Mouse (Mus musculus) erythroblast, embryonic 14.5 days (primary cell): Measurements from ENCODE around the gene Nfx1. TPM values are rescaled to one million over a fixed set of nuclear protein-coding genes. Genes with fewer than 3 reads are reported as not detected.

ENCODE experiments used
- H3K27me3 ChIP-seq: 2 replicates; pipeline ENCODE4 v1.6.1; 2012; ENCODE audit warnings: inconsistent platforms; ENCODE audit not compliant: control insufficient read depth
- H3K36me3 ChIP-seq: 2 replicates; pipeline ENCODE4 v1.6.1; 2012; ENCODE audit warnings: mild to moderate bottlenecking, inconsistent platforms; ENCODE audit not compliant: control insufficient read depth
- H3K4me1 ChIP-seq: 2 replicates; pipeline ENCODE4 v1.6.1; 2012; ENCODE audit warnings: inconsistent platforms; ENCODE audit not compliant: control insufficient read depth
- H3K4me3 ChIP-seq: replicated peaks from 2 replicates; pipeline ENCODE3; 2012; ENCODE audit warnings: moderate library complexity, mild to moderate bottlenecking, inconsistent platforms
- H3K9me3 ChIP-seq: 2 replicates; pipeline ENCODE4 v1.6.1; 2012; ENCODE audit warnings: low read length, inconsistent platforms, mixed read lengths; ENCODE audit not compliant: control insufficient read depth
- GATA1 ChIP-seq: IDR thresholded peaks from 2 replicates; pipeline ENCODE4 v1.6.1; 2012; ENCODE audit warnings: low read length, inconsistent platforms, mixed read lengths
- TAL1 ChIP-seq: IDR thresholded peaks from 3 replicates; pipeline ENCODE4 v1.6.1; 2012; ENCODE audit warnings: low read length, inconsistent platforms, mixed read lengths
- polyA plus RNA-seq: library from polyadenylated mRNA; stranded (reverse); fragments of >175 nt; gene quantifications from 2 replicates; pipeline ENCODE4 v1.2.3, GENCODE M21; 2012

Gene Nfx1
- polyA plus RNA-seq, 1 experiment, result 0.69 TPM

- TF ChIP-seq GATA1 (no peak), TAL1 (no peak)
- Histone ChIP-seq H3K27me3 (no peaks in the 10 kb centered on the region), H3K4me1 (peaks cover 19% of the 10 kb centered on the region), H3K36me3 (peaks cover 31% of the 10 kb centered on the region), H3K9me3 (no peaks in the 10 kb centered on the region), H3K4me3 (no peak overlapping the region)
Observed at GRCm38 (mm10) chr4:41031242-41031641, 60.5 kb downstream of the Nfx1 start.

- TF ChIP-seq TAL1 (no peak), GATA1 (no peak)
- Histone ChIP-seq H3K27me3 (no peaks in the 10 kb centered on the region), H3K4me1 (no peaks in the 10 kb centered on the region), H3K9me3 (no peaks in the 10 kb centered on the region), H3K36me3 (no peaks in the 10 kb centered on the region; the same call in 1 of the 2 replicates), H3K4me3 (no peak overlapping the region)
Observed at GRCm38 (mm10) chr4:41037942-41038341, 67.2 kb downstream of the Nfx1 start.

- Histone ChIP-seq H3K4me1 (no peaks in the 10 kb centered on the region), H3K27me3 (no peaks in the 10 kb centered on the region), H3K36me3 (no peaks in the 10 kb centered on the region), H3K4me3 (no peak overlapping the region), H3K9me3 (no peaks in the 10 kb centered on the region)
- no peak for TF ChIP-seq TAL1
- TF ChIP-seq GATA1, result no peak
Observed at GRCm38 (mm10) chr4:41040983-41041382, 70.3 kb downstream of the Nfx1 start.

- no peaks in the 10 kb centered on the region for H3K4me1 ChIP-seq
- H3K27me3 ChIP-seq, result no peaks in the 10 kb centered on the region
- no peaks in the 10 kb centered on the region for H3K36me3 ChIP-seq
- no peaks in the 10 kb centered on the region for H3K9me3 ChIP-seq
- no peak overlapping the region for H3K4me3 ChIP-seq
- TF ChIP-seq GATA1 (no peak), TAL1 (no peak)
Observed at GRCm38 (mm10) chr4:41042880-41043279, 72.2 kb downstream of the Nfx1 start.

- Histone ChIP-seq H3K4me1 (no peaks in the 10 kb centered on the region), H3K27me3 (no peaks in the 10 kb centered on the region), H3K4me3 (no peak overlapping the region), H3K36me3 (no peaks in the 10 kb centered on the region), H3K9me3 (no peaks in the 10 kb centered on the region)
- TF ChIP-seq GATA1 (no peak), TAL1 (no peak)
Observed at GRCm38 (mm10) chr4:41043961-41044360, 73.3 kb downstream of the Nfx1 start.

GRCm38 (mm10) chr4:41045288-41045687 is 74.6 kb downstream of the Nfx1 start:
- Histone ChIP-seq H3K36me3 (no peaks in the 10 kb centered on the region), H3K4me3 (peak overlapping the region; percentile 7)
- TF ChIP-seq TAL1 (no peak), GATA1 (no peak)

DNA sequence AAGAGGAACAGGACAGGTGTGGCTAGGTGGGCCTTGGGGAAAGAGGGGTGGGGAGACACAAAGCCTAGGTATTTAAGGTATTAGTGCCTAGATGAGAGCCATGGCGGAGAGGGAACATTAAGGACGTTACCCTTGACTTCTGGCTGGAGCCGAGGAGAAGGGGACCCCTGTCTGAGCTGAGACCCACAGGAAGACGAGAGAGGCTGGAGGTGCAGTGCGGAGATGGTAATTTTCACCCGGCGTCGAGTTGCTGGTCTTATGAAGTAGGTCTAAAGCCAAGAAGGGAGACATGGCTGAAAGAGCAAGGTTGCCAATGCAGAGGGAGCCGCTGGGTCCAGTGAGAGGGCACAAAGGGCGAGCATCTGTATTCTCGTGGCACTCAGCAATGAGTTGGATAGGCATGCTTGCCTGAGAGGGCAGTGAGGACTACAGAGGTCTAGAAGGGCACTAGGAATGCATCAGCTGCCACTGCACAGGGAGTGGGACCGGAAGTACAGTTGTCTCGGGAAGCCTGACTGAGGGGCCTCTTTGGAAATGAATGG is 75.6 kb downstream of the Nfx1 start:
- peaks cover 4% of the 10 kb centered on the region for H3K4me1 ChIP-seq
- no peaks in the 10 kb centered on the region for H3K36me3 ChIP-seq
- no peak overlapping the region for H3K4me3 ChIP-seq
- no peaks in the 10 kb centered on the region for H3K27me3 ChIP-seq
- H3K9me3 ChIP-seq, result no peaks in the 10 kb centered on the region
- TF ChIP-seq TAL1 (no peak), GATA1 (no peak)

More at GRCm38 (mm10) chr4:41045288-41045687, 74.6 kb downstream of the Nfx1 start:
- Histone ChIP-seq H3K27me3 (no peaks in the 10 kb centered on the region), H3K9me3 (no peaks in the 10 kb centered on the region), H3K4me1 (no peaks in the 10 kb centered on the region)

DNA sequence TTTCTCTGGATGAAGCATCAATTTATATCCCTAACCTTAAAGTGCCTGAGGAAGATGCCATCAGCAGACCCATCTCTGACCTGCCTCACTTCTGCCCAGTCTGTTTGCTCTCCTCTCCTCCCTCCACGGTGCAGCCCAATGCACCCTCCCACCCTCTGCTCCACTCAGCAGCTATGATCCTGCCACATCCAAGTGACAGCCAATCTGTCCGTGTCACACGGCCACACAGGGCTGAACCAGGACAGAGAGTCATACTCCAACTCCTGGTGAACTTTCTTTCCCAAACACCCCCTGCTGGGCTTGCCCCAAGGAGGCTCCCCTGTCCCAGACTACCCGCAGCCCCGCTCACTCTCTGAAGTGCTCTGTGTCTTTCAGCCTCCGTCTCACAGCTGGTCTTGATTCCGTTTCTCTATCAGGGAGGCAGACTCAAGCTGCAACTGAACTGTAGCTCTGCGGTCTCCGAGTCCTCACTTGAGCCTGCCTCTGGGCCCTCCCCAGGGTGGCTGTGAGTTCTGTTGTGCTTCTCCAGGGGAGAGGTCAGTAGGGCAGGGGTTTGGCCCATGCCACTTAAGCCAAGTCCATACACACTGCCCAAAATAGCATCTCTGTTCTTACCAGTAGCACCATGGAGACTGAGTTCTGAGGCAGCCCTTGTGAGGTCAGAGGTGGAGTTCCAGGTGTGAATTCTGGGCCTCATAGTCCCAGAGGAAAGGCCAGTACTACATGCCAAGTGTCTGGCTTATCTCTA is 77.0 kb downstream of the Nfx1 start, which contains the start of gene Aqp7:
Aqp7 (minus strand) TSS at position 616 of the 748 bp plus-strand sequence.
- no peaks in the 10 kb centered on the region for H3K36me3 ChIP-seq
- H3K27me3 ChIP-seq, result no peaks in the 10 kb centered on the region
- H3K4me1 ChIP-seq, result peaks cover 6% of the 10 kb centered on the region
- TF ChIP-seq TAL1, result no peak
- TF ChIP-seq GATA1, result no peak
- no peaks in the 10 kb centered on the region for H3K9me3 ChIP-seq
- H3K4me3 ChIP-seq, result no peak within 1 kb of the TSS

GRCm38 (mm10) chr4:41048926-41049325 is 78.2 kb downstream of the Nfx1 start:
- TF ChIP-seq GATA1 (no peak), TAL1 (no peak)
- Histone ChIP-seq H3K9me3 (no peaks in the 10 kb centered on the region), H3K4me3 (no peak overlapping the region), H3K27me3 (no peaks in the 10 kb centered on the region), H3K4me1 (peaks cover 6% of the 10 kb centered on the region), H3K36me3 (no peaks in the 10 kb centered on the region)
